Mouse (Mus musculus) liver, adult 2 months (tissue): Measurements from ENCODE around the gene Hmga1b. TPM values are rescaled to one million over a fixed set of nuclear protein-coding genes. Genes with fewer than 3 reads are reported as not detected.

Source experiments
- DNase-seq: peaks from one replicate; pipeline ENCODE4 v3.0.0-alpha.2; 2011; ENCODE audit warnings: low read depth, low spot score; ENCODE audit errors: extremely low read depth
- H3K27ac ChIP-seq: fragments of 200-500 bp; replicated peaks from 2 replicates; pipeline ENCODE4 v1.5.1; 2012; ENCODE audit warnings: low read depth, mild to moderate bottlenecking, control low read depth, inconsistent platforms, low read length; ENCODE audit not compliant: insufficient read depth
- H3K27me3 ChIP-seq: fragments of 200-500 bp; 2 replicates; pipeline ENCODE4 v1.6.1; 2012; ENCODE audit warnings: mild to moderate bottlenecking, moderate library complexity, low read length, inconsistent platforms; ENCODE audit not compliant: control insufficient read depth, insufficient read depth
- H3K36me3 ChIP-seq: fragments of 200-500 bp; 2 replicates; pipeline ENCODE4 v1.6.1; 2012; ENCODE audit warnings: low read length, inconsistent platforms; ENCODE audit not compliant: control insufficient read depth, insufficient read depth
- H3K4me1 ChIP-seq: fragments of 200-500 bp; 2 replicates; pipeline ENCODE4 v1.6.1; 2011; ENCODE audit warnings: low read length; ENCODE audit not compliant: control insufficient read depth, insufficient read depth
- H3K4me3 ChIP-seq: fragments of 200-500 bp; 2 replicates; pipeline ENCODE4 v1.5.1; 2011; ENCODE audit warnings: low read depth, mild to moderate bottlenecking, control low read depth, low read length, moderate library complexity; ENCODE audit not compliant: insufficient read depth
- H3K79me2 ChIP-seq: fragments of 200-500 bp; 2 replicates; pipeline ENCODE4 v1.6.1; 2012; ENCODE audit warnings: inconsistent platforms, mild to moderate bottlenecking, low read length, moderate library complexity; ENCODE audit not compliant: control insufficient read depth, insufficient read depth
- H3K9ac ChIP-seq: fragments of 200-500 bp; 2 replicates; pipeline ENCODE4 v1.6.1; 2012; ENCODE audit warnings: low read depth, mild to moderate bottlenecking, control low read depth, inconsistent platforms, low read length
- CTCF ChIP-seq: fragments of 200-500 bp; IDR thresholded peaks from 2 replicates; pipeline ENCODE4 v1.5.1; 2011; ENCODE audit warnings: low read depth, low read length, control low read depth
- POLR2A ChIP-seq: fragments of 200-500 bp; IDR thresholded peaks from 2 replicates; pipeline ENCODE4 v1.6.1; 2011; ENCODE audit warnings: low read length, control low read depth; ENCODE audit not compliant: insufficient read depth; ENCODE audit errors: extremely low read depth
- WGBS: fragments of 180-500 bp; shearing (Covaris S2); methylation state at CpG from one replicate; pipeline ENCODE4 v1.1.7; 2018; 5-methylcytosine and 5-hydroxymethylcytosine counted together
- polyA plus RNA-seq: library from polyadenylated mRNA; depleted of rRNA; stranded (reverse); fragments of >200 nt; gene quantifications from 2 replicates; pipeline ENCODE4 v1.2.3, GENCODE M21; 2012
- total RNA-seq: library from RNA; depleted of rRNA; stranded (reverse); fragments of >200 nt; gene quantifications from 2 replicates; pipeline ENCODE4 v1.2.3, GENCODE M21; 2014

Gene Hmga1b
- total and polyA plus RNA-seq, 2 experiments: 0.12 to 0.55 TPM

DNA sequence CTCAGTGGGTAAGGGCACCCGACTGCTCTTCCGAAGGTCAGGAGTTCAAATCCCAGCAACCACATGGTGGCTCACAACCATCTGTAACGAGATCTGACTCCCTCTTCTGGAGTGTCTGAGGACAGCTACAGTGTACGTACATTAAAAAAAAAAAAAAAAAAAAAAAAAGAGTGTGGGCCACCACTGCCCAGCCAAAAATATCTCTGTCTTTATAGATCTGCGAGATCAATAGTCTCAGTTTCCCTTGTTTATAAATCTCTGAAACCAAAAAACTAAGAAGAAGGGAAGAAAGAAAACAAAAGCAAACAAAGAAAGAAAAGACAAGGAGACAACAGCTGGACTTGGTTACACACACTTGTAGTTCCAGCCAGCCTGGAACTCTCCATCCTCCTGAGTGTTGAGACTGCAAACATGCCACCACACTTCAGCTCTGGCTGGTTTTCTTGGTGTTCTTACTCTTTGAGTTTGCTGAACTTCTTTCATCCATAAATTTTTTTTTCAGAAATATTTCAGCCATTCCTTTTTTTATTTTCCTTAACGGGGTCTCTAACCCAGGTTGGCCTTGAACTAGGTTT, 36.8 kb downstream of the Hmga1b start:
- no peak overlapping the region for H3K4me3 ChIP-seq
- no peaks in the 10 kb centered on the region for H3K27me3 ChIP-seq
- H3K9ac ChIP-seq: no peak overlapping the region
- no peak for DNase-seq
- H3K79me2 ChIP-seq: peaks cover 13% of the 10 kb centered on the region
- 56% methylated on average over 6 of the region's 6 CpGs for WGBS
- TF ChIP-seq POLR2A (no peak), CTCF (no peak)
- H3K4me1 ChIP-seq: peaks cover 15% of the 10 kb centered on the region
- no peaks in the 10 kb centered on the region for H3K36me3 ChIP-seq
- H3K27ac ChIP-seq: no peak overlapping the region

- 6% methylated on average over 10 of the region's 10 CpGs for WGBS
- Histone ChIP-seq H3K79me2 (peaks cover 8% of the 10 kb centered on the region), H3K4me3 (no peak overlapping the region), H3K27ac (peak overlapping the region; percentile 64), H3K4me1 (peaks cover 10% of the 10 kb centered on the region), H3K9ac (no peak overlapping the region; the same call in 1 of the 2 replicates), H3K27me3 (no peaks in the 10 kb centered on the region), H3K36me3 (no peaks in the 10 kb centered on the region; the same call in 1 of the 2 replicates)
- TF ChIP-seq POLR2A: no peak
- peak; percentile 97 for TF ChIP-seq CTCF
- DNase-seq: peak; percentile 92
These were observed 37.7 kb downstream of the Hmga1b start for GRCm38 (mm10) chr11:120800061-120800904.

GRCm38 (mm10) chr11:120804274-120804673, 41.7 kb downstream of the Hmga1b start:
- TF ChIP-seq POLR2A: no peak
- no peak for TF ChIP-seq CTCF
- Histone ChIP-seq H3K4me1 (peaks cover 6% of the 10 kb centered on the region; the same call in 1 of the 2 replicates), H3K27me3 (no peaks in the 10 kb centered on the region), H3K27ac (no peak overlapping the region), H3K9ac (no peak overlapping the region), H3K4me3 (no peak overlapping the region), H3K36me3 (peaks cover 20% of the 10 kb centered on the region), H3K79me2 (no peaks in the 10 kb centered on the region)
- 38% methylated on average over 7 of the region's 7 CpGs for WGBS
- peak; percentile 58 for DNase-seq

- no peaks in the 10 kb centered on the region for H3K27me3 ChIP-seq
- 55% methylated on average over 4 of the region's 4 CpGs for WGBS
- no peaks in the 10 kb centered on the region for H3K79me2 ChIP-seq
- no peak overlapping the region for H3K9ac ChIP-seq
- H3K27ac ChIP-seq: no peak overlapping the region
- no peak overlapping the region for H3K4me3 ChIP-seq
- DNase-seq: no peak
- H3K4me1 ChIP-seq: peaks cover 5% of the 10 kb centered on the region; the same call in 1 of the 2 replicates
- no peak for TF ChIP-seq POLR2A
- no peak for TF ChIP-seq CTCF
- H3K36me3 ChIP-seq: peaks cover 23% of the 10 kb centered on the region
These were observed 42.2 kb downstream of the Hmga1b start for GRCm38 (mm10) chr11:120804769-120805168.

GRCm38 (mm10) chr11:120805375-120806298, 43.0 kb downstream of the Hmga1b start:
- H3K27ac ChIP-seq: 0 out of 2 replicates have a peak overlapping the region, but pooled peaks have one; percentile 1
- TF ChIP-seq CTCF: no peak
- no peak for TF ChIP-seq POLR2A
- H3K36me3 ChIP-seq: peaks cover 31% of the 10 kb centered on the region
- 70% methylated on average over 7 of the region's 7 CpGs for WGBS
- H3K4me1 ChIP-seq: peaks cover 2% of the 10 kb centered on the region; the same call in 1 of the 2 replicates
- H3K9ac ChIP-seq: no peak overlapping the region
- DNase-seq: peak; percentile 82
- H3K79me2 ChIP-seq: no peaks in the 10 kb centered on the region
- no peak overlapping the region for H3K4me3 ChIP-seq
- H3K27me3 ChIP-seq: no peaks in the 10 kb centered on the region
